Mouse (Mus musculus) brain, embryonic 14.5 days (tissue): ENCODE results near the gene Bcar3. TPM values are rescaled to one million over a fixed set of nuclear protein-coding genes. Genes with fewer than 3 reads are reported as not detected.

Source experiments
- DNase-seq: peaks from one replicate; pipeline ENCODE4 v3.0.0-alpha.2; 2011; ENCODE audit warnings: low read depth
- CTCF ChIP-seq: fragments of 200-500 bp; IDR thresholded peaks from 2 replicates; pipeline ENCODE4 v1.5.1; 2012; ENCODE audit warnings: inconsistent platforms, mild to moderate bottlenecking, moderate library complexity, borderline replicate concordance; ENCODE audit not compliant: insufficient read depth, insufficient read length; ENCODE audit errors: extremely low read depth
- POLR2A ChIP-seq: fragments of 200-500 bp; IDR thresholded peaks from 2 replicates; pipeline ENCODE4 v1.6.1; 2012; ENCODE audit warnings: mild to moderate bottlenecking, inconsistent platforms, borderline replicate concordance; ENCODE audit not compliant: poor library complexity, insufficient read depth, insufficient read length, severe bottlenecking; ENCODE audit errors: extremely low read depth
- polyA plus RNA-seq: library from polyadenylated mRNA; depleted of rRNA; stranded (reverse); fragments of >200 nt; gene quantifications from 2 replicates; pipeline ENCODE4 v1.2.3, GENCODE M21; 2012

Gene Bcar3
- polyA plus RNA-seq, 1 experiment: 7.7 TPM

- TF ChIP-seq POLR2A: no peak
- TF ChIP-seq CTCF: no peak
- DNase-seq: no peak
Measured at GRCm38 (mm10) chr3:122324528-122324927, 30.6 kb downstream of the Bcar3 start.

- TF ChIP-seq CTCF (no peak), POLR2A (no peak)
- no peak for DNase-seq
Measured at GRCm38 (mm10) chr3:122330484-122330883, 36.5 kb downstream of the Bcar3 start.

- no peak for TF ChIP-seq CTCF
- TF ChIP-seq POLR2A: no peak
- no peak for DNase-seq
Measured at GRCm38 (mm10) chr3:122333493-122333892, 39.6 kb downstream of the Bcar3 start.

- DNase-seq: no peak
- TF ChIP-seq POLR2A (no peak), CTCF (no peak)
Measured at GRCm38 (mm10) chr3:122333902-122334301, 40.0 kb downstream of the Bcar3 start.

GRCm38 (mm10) chr3:122334375-122334774, 40.4 kb downstream of the Bcar3 start:
- DNase-seq: no peak
- TF ChIP-seq CTCF (no peak), POLR2A (no peak)

- no peak for DNase-seq
- TF ChIP-seq POLR2A (no peak), CTCF (no peak)
Measured at GRCm38 (mm10) chr3:122336030-122336429, 42.1 kb downstream of the Bcar3 start.

GRCm38 (mm10) chr3:122337992-122338391, 44.1 kb downstream of the Bcar3 start:
- TF ChIP-seq POLR2A (no peak), CTCF (no peak)
- DNase-seq: no peak

- no peak for TF ChIP-seq CTCF
- TF ChIP-seq POLR2A: no peak
- no peak for DNase-seq
Measured at GRCm38 (mm10) chr3:122338897-122339296, 45.0 kb downstream of the Bcar3 start.

GRCm38 (mm10) chr3:122340135-122341068, 46.5 kb downstream of the Bcar3 start:
- no peak for DNase-seq
- no peak for TF ChIP-seq CTCF
- no peak for TF ChIP-seq POLR2A

GRCm38 (mm10) chr3:122343437-122343853, 49.5 kb downstream of the Bcar3 start:
- DNase-seq: no peak
- no peak for TF ChIP-seq CTCF
- no peak for TF ChIP-seq POLR2A

GRCm38 (mm10) chr3:122344350-122344749, 50.4 kb downstream of the Bcar3 start:
- no peak for DNase-seq
- TF ChIP-seq CTCF (no peak), POLR2A (no peak)

- TF ChIP-seq POLR2A (no peak), CTCF (no peak)
- DNase-seq: no peak
Measured at GRCm38 (mm10) chr3:122345977-122346472, 52.1 kb downstream of the Bcar3 start.

GRCm38 (mm10) chr3:122346600-122346999, 52.7 kb downstream of the Bcar3 start:
- no peak for TF ChIP-seq CTCF
- no peak for DNase-seq

GRCm38 (mm10) chr3:122348677-122349076, 54.7 kb downstream of the Bcar3 start:
- no peak for DNase-seq
- TF ChIP-seq POLR2A (no peak), CTCF (no peak)
